Mouse (Mus musculus) intestine, embryonic 16.5 days (tissue): ENCODE results near the gene Ndufs1. TPM values are rescaled to one million over a fixed set of nuclear protein-coding genes. Genes with fewer than 3 reads are reported as not detected.

Experiments used
- ATAC-seq: fragments of 200-750 bp; cut with Nextera tagmentation; 2 replicates; pipeline ENCODE4 v1.8.0; 2017; ENCODE audit warnings: moderate TSS enrichment, moderate library complexity
- H3K27ac ChIP-seq: fragments of 300-500 bp; sonication (generic); 2 replicates; pipeline ENCODE4 v1.5.1; 2014; ENCODE audit warnings: mild to moderate bottlenecking, low read length
- H3K27me3 ChIP-seq: fragments of 300-500 bp; sonication (generic); replicated peaks from 2 replicates; pipeline ENCODE4 v1.6.1; 2014; ENCODE audit warnings: low read length, control low read depth, mixed read lengths; ENCODE audit not compliant: control insufficient read depth, insufficient read depth
- H3K36me3 ChIP-seq: fragments of 300-500 bp; sonication (generic); 2 replicates; pipeline ENCODE4 v1.6.1; 2014; ENCODE audit warnings: low read length, control low read depth; ENCODE audit not compliant: control insufficient read depth, insufficient read depth
- H3K4me1 ChIP-seq: fragments of 300-500 bp; sonication (generic); 2 replicates; pipeline ENCODE4 v1.6.1; 2014; ENCODE audit warnings: low read length, control low read depth, mixed read lengths; ENCODE audit not compliant: control insufficient read depth, insufficient read depth
- H3K4me2 ChIP-seq: fragments of 300-500 bp; sonication (generic); 2 replicates; pipeline ENCODE4 v1.6.1; 2014; ENCODE audit warnings: low read depth, low read length, control low read depth
- H3K4me3 ChIP-seq: fragments of 300-500 bp; sonication (generic); 2 replicates; pipeline ENCODE4 v1.5.1; 2014; ENCODE audit warnings: mild to moderate bottlenecking, low read length
- H3K9ac ChIP-seq: fragments of 300-500 bp; sonication (generic); 2 replicates; pipeline ENCODE4 v1.6.1; 2014; ENCODE audit warnings: low read depth, low read length
- H3K9me3 ChIP-seq: fragments of 300-500 bp; sonication (generic); 2 replicates; pipeline ENCODE4 v1.6.1; 2016; ENCODE audit warnings: low read length, control low read depth; ENCODE audit not compliant: control insufficient read depth
- WGBS: fragments of 180-500 bp; shearing (Covaris S2); extraction: QIAGEN DNeasy Blood & Tissue Kit; methylation state at CpG from one replicate; pipeline ENCODE4 v1.1.7; 2014; 5-methylcytosine and 5-hydroxymethylcytosine counted together
- polyA plus RNA-seq: library from polyadenylated mRNA; unstranded; fragments of >200 nt; fragmentation: Nextera tagmentation; extraction: Ambion mirVana; gene quantifications from 2 replicates; pipeline ENCODE4 v1.2.1, GENCODE M21; 2015

Ndufs1 gene
- polyA plus RNA-seq, 1 experiment from 2014 or later, result 202 TPM

DNA sequence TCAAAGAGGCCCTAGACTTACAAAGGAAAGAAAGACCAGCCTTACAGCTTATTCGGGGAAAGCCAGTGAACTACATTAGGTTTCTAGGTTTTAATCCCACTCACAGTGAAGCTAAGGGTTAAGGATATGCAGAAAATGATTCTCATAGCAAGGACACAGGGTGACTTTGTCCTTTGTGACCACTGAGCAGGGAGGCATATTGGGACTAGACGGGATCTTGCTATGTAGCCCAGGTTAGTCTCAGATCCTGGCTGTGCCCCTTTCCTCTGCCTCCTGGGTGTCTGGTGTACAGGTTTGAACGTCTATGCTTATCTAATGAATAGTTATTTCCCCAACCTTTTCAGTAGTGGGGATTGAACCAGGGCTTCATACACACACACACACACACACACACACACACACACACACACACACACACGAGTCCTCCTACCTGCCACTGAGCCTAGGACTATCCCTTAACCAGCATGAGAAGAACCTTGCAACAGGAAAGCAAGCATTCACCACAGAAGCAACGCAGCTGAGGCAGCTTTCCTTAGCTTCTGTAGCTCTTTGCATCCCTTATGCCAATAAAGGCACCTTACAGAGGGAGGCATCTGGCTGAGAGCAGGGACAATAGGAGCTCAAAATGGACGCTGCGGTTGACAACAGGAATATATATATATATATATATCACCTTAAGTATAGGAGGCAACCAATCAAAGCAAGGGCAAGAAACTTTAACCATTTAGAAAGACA, 28.2 kb upstream of the Ndufs1 start:
- ATAC-seq, result no peak
- Histone ChIP-seq H3K36me3 (no peaks in the 10 kb centered on the region), H3K27me3 (no peaks in the 10 kb centered on the region), H3K4me3 (no peak overlapping the region), H3K9ac (no peak overlapping the region), H3K27ac (no peak overlapping the region; the same call in 1 of the 2 replicates), H3K4me1 (0 out of 2 replicates have a peak, but pooled peaks cover 6% of the 10 kb centered on the region), H3K9me3 (peaks cover 4% of the 10 kb centered on the region; the same call in 1 of the 2 replicates), H3K4me2 (no peak overlapping the region)
- WGBS, result 37% methylated on average over 7 of the region's 7 CpGs

DNA sequence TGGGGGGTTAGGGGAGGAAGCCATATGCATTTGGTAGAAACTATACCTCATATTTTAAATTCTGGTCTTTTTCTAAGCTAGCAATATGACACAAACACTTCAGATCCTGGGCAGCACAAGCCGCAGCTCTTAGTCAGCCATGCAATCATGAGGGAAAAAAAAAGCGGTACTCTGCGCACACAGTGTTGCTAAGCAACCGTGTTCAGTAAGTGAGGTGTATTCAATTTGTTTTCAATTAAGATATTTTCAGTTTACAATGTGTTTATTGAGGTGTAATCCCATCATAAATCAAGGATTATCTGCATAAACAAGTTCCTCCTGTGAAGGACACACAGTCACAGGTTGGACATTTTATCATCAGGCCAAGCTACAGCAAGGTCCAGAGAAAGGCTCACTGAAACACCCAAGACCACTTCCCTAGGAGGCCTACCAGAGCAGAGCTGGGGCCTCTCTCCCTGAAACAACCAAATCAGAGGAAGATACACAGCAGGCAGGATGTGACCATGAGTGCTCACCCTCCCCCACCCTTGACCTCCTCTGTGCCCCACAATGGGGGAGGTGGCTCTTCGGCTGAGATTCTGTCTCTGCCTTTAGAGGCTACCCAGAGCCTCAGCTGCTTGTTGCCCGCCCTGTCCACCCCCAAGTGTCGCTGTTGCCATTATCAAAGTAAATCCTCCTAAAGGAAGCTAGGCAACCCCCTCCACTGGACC, 27.5 kb upstream of the Ndufs1 start:
- Histone ChIP-seq H3K4me3 (no peak overlapping the region), H3K36me3 (no peaks in the 10 kb centered on the region), H3K9ac (no peak overlapping the region), H3K27me3 (no peaks in the 10 kb centered on the region), H3K27ac (no peak overlapping the region; the same call in 1 of the 2 replicates), H3K9me3 (peaks cover 5% of the 10 kb centered on the region; the same call in 1 of the 2 replicates), H3K4me2 (no peak overlapping the region), H3K4me1 (0 out of 2 replicates have a peak, but pooled peaks cover 6% of the 10 kb centered on the region)
- 9% methylated on average over 7 of the region's 7 CpGs for WGBS
- ATAC-seq, result peak; percentile 38; the same call in 1 of the 2 replicates

DNA sequence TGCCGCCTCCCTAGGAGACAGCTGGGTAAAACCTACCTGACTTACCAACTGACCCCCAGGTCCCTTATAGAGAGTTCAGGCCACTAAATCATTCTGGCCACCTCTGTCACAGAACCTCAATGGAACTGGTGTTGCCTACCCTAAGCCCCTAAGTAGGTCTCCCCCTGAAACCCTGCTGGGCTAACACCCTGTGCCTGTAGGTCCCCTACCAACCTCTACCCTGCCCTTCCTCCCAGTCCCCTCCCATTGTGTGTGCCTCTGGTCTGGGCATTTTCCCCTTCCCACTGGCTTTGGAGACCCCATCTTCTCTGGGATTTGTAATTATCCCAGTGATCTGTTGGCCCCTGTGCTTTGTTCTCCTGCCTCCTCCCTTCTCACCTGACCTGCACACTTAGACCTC, 26.8 kb upstream of the Ndufs1 start:
- Histone ChIP-seq H3K36me3 (no peaks in the 10 kb centered on the region), H3K4me1 (0 out of 2 replicates have a peak, but pooled peaks cover 6% of the 10 kb centered on the region), H3K27ac (no peak overlapping the region), H3K9ac (no peak overlapping the region), H3K4me3 (no peak overlapping the region), H3K27me3 (no peaks in the 10 kb centered on the region), H3K9me3 (peaks cover 5% of the 10 kb centered on the region; the same call in 1 of the 2 replicates), H3K4me2 (no peak overlapping the region)
- 72% methylated on average over 1 of the region's 1 CpGs for WGBS
- no peak for ATAC-seq

DNA sequence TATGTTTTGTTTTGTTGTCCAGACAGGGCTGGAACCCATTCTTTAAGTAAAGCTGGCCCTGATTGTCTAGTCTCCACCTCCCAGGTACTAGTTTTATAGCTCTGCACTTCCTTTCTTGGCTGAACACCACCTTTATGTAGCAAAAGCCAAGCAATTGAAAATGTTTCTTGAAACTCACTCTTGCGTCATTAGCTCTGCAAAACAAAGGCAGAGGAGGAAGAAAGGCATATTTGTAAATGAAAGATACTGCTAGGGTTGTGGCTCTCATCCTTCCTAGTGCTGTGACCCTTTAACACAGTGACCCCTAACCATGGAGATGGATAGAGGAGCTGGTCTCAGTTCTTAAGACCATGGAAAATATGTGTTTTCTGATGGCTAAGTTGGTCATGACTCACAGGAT, 25.0 kb upstream of the Ndufs1 start:
- ATAC-seq, result no peak
- no peaks in the 10 kb centered on the region for H3K36me3 ChIP-seq
- WGBS, result 89% methylated on average over 1 of the region's 1 CpGs
- H3K27me3 ChIP-seq, result no peaks in the 10 kb centered on the region
- no peak overlapping the region for H3K4me3 ChIP-seq
- 0 out of 2 replicates have a peak, but pooled peaks cover 6% of the 10 kb centered on the region for H3K4me1 ChIP-seq
- H3K27ac ChIP-seq, result no peak overlapping the region
- H3K4me2 ChIP-seq, result no peak overlapping the region
- peaks cover 5% of the 10 kb centered on the region; the same call in 1 of the 2 replicates for H3K9me3 ChIP-seq
- H3K9ac ChIP-seq, result no peak overlapping the region

DNA sequence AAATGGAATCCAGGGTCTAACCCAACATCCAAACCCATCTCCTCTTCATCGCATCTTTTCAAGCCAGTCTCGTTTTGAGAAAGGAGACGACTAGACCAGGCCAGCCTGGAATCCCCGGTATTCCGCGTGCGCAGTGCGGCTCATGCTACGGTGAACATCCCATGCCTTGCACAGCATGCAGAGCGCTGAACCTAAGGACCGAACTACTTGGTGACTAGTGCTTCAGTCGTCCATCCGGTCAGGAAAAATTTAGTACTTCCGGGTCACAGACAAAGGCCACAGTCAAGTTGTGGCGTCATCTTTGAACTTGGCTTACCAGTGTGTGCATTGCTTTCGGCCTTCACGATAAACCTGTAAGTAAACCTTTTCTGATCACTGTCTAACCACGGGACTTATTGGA, 23.7 kb upstream of the Ndufs1 start:
- no peak for ATAC-seq
- no peak overlapping the region for H3K4me3 ChIP-seq
- 94% methylated on average over 18 of the region's 18 CpGs for WGBS

DNA sequence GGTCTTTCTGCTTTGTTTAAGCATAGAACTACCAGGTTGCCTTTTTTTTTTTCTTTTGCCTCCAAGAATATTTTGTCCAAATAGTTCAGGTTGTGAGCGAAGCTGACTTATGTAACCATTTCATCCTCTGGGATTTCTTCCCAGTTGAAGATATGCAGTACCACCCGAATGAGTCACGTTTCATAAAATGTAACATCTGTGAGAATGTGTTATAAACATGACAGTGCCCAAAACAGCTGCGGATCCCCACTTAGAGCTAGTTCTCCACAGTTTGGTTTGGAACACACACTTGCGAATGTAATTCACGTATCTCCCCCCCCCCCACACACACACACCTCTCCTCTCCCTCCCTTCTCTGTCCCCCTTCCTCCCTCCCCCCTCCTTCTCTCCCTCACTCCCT, 22.8 kb upstream of the Ndufs1 start:
- Histone ChIP-seq H3K4me3 (no peak overlapping the region), H3K27me3 (no peaks in the 10 kb centered on the region), H3K4me1 (0 out of 2 replicates have a peak, but pooled peaks cover 3% of the 10 kb centered on the region), H3K4me2 (no peak overlapping the region), H3K9ac (no peak overlapping the region), H3K36me3 (no peaks in the 10 kb centered on the region), H3K9me3 (peaks cover 5% of the 10 kb centered on the region; the same call in 1 of the 2 replicates), H3K27ac (no peak overlapping the region)
- WGBS, result 80% methylated on average over 6 of the region's 6 CpGs
- no peak for ATAC-seq

More for the DNA sequence above, 23.7 kb upstream of the Ndufs1 start:
- Histone ChIP-seq H3K27ac (no peak overlapping the region), H3K4me2 (no peak overlapping the region), H3K27me3 (no peaks in the 10 kb centered on the region), H3K36me3 (no peaks in the 10 kb centered on the region), H3K9ac (no peak overlapping the region), H3K4me1 (0 out of 2 replicates have a peak, but pooled peaks cover 6% of the 10 kb centered on the region), H3K9me3 (peaks cover 5% of the 10 kb centered on the region; the same call in 1 of the 2 replicates)

DNA sequence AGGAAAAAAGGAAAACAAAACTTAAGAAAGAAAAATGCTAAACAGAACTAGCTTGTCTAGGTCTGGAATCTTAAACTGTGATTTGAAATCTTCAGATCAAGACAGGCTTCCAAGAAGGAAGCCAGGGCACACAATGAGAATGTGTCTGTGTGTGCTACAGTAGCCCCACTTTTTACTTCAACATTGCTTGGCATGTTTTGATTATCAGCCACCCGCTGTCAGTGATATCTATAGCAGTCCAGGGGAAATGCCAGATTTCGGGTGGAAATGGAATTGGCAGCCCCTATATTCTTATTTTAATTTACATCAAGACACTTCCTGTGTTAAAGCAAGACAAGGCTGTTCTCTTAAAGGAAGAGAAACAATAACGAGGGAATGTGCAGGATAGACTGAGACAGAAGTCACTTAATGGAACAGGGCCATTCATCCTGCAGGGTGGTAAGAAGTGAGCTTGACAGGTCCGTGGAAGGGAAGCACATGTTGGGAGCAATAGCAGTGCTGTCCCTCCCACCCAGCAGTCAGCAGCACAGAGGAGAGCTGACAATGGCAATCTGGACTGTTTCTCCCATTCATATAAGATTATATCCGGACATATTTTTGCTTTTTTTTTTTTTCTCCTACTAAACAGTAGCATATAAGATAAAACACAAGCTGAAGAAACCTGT, 19.3 kb upstream of the Ndufs1 start:
- Histone ChIP-seq H3K36me3 (no peaks in the 10 kb centered on the region), H3K27ac (no peak overlapping the region), H3K4me2 (no peak overlapping the region), H3K4me1 (no peaks in the 10 kb centered on the region), H3K27me3 (no peaks in the 10 kb centered on the region), H3K4me3 (no peak overlapping the region), H3K9me3 (peaks cover 5% of the 10 kb centered on the region; the same call in 1 of the 2 replicates), H3K9ac (no peak overlapping the region)
- WGBS, result 44% methylated on average over 5 of the region's 5 CpGs
- ATAC-seq, result no peak

DNA sequence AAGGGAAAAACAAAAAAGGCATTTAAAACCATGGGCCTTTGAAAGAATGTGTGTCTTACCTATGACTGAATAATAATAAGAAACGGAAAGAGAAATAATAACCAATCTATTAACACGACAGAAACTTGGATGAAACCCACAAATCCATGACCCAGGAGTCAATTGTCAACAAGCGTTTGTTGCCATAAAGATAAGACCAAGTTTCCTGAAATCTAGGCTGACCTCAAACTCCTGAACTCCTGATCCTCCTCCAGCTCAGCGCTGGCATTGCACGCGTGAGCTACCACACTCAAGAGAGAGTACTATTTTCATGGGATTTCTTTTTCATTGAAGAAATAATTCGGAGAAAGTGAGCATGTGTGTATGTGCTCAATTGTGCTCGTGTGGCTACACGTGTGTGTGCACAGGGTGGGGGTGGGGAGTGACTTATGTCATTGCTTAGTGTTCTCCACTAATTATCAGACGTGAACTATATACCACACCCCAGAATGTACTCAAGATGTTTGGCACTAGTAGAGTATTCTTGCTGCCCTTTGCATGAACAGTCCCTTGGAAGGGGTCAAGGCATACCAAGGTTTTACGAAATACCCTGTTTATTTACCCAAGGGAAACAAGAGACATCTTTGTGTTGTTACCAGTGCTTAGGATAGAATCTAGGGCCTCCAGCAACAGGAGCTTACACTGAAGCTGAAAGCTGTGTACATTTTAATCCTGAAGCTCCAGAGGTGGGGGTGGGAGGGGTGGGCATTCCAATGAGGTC, 15.9 kb upstream of the Ndufs1 start:
- Histone ChIP-seq H3K27ac (no peak overlapping the region), H3K4me3 (no peak overlapping the region), H3K36me3 (no peaks in the 10 kb centered on the region), H3K9ac (no peak overlapping the region), H3K9me3 (no peaks in the 10 kb centered on the region), H3K4me1 (no peaks in the 10 kb centered on the region), H3K4me2 (no peak overlapping the region), H3K27me3 (no peaks in the 10 kb centered on the region)
- 78% methylated on average over 11 of the region's 11 CpGs for WGBS
- ATAC-seq, result no peak
